Mouse (Mus musculus): Measurements from ENCODE around the gene Tmem263.

Gene Tmem263

DNA sequence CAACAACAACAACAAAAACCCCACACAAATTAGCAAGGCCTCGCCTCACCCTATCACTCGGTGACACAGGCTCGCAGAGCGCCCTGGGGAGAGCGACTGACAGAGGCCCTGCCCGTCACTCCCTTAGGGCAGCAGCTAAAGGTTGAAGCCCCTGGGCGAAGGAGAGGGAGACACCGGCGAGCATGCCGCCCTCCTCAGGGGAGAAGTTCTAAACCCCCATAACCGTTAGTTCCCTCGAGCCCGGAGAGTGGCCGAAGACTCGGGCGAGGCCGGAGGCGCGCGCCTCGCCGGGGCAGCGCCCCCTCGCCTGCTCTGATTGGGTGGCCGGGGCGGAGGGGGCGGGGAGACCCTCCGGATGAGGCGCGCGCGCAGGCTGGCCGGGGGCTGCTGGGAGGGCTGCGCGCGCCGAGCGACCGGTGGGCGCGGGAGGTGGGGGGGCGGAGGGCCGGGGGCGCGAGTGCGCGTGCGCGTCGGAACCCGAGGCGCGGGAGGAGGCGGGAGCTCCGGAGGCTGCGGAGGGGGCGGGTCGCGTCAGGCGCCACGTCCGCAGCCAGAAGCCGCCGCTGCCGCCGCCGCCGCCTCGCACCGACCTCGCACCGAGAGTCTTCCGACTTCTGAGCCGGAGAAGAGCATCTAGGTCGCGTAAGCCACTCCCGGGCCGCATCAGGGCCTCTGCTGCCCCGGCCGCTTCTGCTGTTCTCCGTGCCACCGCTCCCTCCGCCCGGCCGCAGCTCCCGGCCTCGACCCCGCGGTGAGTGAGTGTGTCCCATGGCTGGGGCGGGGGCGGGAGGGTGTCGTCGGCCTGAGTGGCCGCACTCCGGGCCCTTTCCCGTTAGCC lies at the start of gene Tmem263, which contains the start of gene Fhl4:
Gene Tmem263, plus strand, starts transcription at position 381 of the 838 bp plus-strand sequence.
Gene Fhl4, minus strand, starts transcription at position 249 of the 838 bp plus-strand sequence.
- DNase-seq, result peak; percentile 72 to 80

DNA sequence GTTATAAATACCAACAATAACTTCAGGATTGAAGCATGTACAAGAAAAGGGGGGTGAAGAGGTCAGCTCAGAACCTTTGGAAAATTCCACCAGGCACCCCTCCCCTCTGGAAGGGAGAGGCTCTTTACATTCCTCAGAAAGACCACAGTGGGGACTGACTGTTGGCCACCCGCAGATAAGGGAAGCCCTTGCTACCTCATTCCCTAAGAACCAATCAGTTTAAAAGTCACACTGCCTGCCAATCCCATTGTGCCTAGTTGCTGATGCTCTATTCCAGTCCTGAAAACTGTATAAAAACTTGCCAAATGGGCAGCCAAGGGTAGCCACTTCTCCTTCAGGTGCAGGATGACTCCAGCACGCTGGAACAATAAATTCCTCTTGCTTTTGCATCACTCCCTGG lies 47.6 kb upstream of the Tmem263 start:
- DNase-seq, result no peak

DNA sequence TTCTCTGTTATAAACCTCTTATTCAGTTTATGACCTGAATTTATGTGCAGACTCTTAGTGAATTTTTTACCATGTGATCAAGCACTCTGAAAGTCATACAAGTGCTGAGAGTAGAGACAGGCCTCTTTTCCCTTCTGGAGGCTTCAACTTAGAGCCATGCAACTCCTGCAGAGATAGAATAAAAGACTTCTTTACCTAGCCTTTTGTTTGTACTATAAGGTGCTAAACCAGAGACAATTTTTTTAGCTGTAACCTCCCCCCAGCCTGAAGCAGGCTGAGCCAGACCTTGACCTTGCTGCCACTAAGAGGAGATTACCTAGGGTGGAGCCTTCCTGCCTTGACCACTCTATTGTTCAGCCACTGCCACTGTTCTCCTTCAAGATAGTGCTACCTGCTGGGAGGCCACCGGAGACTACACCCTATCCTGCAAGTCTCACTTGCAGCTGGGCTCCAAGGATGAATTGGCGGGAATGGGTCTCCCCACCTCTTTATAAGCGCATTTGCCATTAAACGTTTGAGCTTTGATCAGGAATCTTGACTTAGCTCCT lies 30.7 kb upstream of the Tmem263 start:
- no peak for DNase-seq

DNA sequence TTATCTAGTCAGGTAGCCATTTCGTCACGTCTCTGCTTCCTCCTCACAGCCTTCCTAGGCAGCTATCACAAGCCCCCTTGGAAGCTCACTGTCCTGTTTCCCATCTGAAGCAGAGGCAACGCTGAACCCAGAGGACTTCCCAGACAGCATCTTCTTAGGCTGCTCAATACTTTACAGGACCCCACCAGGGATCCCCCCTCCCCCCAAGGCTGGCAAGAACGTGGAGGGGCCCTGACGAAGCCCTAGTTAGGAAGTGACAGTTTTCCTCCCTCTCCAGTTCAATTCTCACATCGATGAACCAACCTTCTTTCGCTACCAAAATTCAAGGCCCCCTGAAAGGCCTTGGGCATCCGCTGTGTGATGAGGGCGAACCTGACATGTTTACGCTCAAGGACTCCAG lies 586 bp upstream of the Tmem263 start:
- DNase-seq, result no peak

DNA sequence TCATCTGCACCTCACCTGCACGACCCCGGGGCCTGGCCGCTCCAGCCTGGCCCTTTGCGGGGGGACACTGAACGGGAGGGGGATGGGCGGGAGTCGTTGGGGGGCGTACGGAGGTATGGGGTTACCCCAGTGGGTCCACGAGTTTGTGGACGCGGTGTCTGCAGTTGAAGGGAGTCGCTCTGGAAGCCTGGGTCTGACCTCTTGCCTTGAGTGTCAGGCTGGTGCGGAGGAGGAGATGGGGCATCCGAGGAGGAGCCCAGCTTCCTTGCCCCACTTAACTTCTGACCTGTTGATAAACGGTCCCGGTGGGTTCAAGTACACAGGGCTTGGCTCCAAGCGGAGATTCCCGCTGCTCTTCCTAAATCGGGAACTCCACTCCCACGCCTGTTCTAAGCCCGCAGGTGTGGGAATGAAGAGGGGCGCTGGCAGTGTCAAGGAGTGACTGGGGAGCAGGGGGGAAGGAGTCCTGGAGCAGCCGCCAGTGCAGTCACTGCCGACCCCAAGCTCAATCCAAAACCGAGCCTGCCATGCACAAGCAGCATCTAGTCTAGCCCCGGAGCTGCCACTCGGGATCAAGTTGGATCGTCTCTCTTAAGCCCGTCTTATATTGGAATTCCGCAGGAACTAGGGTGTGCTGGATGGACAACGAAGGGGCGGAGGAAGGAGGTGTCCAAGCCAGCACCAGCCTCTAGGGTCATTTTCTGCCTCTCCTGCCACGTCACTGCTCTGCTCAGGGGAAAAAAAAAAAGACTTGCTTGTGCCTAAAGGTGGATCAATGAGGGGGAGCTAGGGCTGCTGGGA lies 858 bp downstream of the Tmem263 start:
- DNase-seq, result peak; percentile 11 to 34

DNA sequence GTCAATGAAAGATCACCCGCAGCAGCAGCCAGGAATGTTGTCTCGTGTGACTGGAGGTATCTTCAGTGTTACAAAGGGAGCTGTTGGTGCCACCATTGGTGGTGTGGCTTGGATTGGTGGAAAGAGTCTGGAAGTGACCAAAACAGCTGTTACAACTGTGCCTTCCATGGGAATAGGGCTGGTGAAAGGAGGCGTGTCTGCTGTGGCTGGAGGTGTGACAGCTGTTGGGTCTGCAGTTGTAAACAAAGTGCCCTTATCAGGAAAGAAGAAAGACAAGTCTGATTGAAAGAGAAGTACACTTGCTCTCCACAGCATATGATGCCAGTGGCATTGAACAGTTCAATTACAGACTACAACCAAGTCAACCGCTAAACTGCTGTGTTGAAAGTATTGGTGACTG lies 12.0 kb downstream of the Tmem263 start:
- no peak for DNase-seq

DNA sequence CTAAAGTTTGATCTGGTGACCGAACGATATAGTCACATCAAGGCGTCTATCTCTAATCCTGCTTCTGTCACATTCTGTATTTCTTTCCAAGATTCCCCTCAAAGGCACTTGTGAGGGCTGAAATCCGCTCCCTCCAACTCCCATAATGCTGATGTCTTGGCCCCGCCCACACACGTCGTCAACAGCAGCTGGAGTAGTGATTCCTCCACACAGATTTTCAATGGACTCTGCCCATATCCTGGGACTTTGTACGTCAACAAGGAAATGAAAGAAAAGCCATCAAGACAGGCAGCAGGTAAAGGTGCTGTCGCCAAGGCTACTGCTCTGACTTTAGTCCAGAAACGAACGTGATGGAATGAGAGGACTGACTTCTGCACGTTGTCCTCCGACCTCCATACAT lies 22.8 kb downstream of the Tmem263 start:
- DNase-seq, result no peak

DNA sequence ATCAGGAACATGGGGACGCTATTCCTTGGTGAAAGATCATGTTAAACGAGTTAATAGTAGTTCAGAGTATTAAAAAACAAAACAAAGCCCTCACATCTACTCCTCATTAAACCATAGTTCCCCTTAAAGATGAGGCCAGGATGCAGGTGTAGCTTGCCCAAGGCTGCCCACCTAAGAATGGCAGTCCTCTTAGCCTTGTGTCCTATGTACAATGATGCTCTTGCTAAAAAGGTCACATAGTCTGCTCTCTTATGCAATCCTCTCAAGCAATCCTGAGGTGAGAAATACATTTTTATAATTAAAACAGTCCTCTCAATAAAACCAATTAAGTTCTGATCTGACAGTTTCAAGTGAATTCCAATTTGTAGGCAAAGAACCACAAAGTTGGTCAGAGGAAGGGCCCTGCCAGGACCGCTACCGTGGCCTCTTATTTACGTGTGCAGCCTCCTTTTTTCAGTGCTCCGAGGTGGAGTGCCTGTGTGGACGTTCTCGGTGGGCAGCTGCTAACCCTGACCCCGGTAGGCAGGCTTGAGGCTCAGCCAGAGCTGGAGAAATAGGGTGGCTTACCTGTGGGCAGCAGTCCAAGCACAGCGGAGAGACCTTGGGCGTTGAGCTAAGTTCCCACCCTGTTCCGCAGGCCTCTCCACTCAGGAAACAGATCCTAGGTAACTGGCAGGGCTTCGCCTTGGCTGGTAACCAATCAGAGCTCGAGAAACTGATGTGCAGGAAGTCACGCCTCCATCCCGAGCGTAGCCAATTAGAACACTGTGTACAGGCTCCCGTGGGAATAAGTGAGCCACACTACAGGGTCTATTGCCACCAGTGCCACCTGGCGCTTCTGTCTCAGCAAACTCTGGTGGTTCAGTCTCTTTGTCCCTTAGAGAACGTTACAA lies 25.2 kb downstream of the Tmem263 start, which contains the start of gene Mterf2:
Gene Mterf2, minus strand, starts transcription at position 633 of the 893 bp plus-strand sequence.
- peak; percentile 80 to 85 for DNase-seq

DNA sequence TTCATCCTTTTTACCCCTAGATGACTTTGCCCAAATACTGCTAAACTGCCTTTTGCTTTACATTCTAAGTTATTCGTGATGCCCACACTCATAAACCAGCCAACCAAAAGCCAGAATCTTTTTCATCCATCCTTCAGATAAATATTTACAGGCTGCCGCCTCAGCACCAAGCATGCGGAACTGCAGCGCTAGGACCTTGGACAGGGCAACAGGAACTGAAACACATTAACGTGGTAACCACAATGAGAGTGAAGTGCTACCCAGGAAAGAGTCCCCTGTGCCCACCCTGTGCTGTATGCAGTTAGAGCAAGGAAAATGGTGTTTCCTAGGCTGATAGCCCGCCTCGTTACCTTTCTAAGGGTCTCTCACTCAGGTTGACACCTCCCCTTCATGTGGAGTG lies 26.0 kb downstream of the Tmem263 start:
- peak; percentile 30 to 55 for DNase-seq

DNA sequence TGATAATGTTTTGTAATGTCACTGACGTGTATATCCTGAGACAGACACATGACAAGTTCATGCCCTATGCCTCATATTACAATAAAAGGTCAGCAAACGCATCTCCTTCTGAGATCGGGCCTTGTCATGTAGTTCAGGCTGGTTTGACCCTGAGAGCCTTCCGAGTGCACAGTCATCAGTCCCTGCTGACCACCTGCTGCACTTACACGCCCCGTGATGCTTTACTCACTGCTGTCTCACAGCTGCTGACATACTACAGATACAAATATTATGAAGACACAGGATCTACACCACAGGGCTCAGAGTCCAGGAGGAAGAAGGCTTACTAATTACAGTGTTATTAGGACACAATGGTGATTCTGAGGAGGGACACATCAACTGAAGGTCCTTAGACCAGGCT lies 34.1 kb downstream of the Tmem263 start:
- DNase-seq, result no peak

DNA sequence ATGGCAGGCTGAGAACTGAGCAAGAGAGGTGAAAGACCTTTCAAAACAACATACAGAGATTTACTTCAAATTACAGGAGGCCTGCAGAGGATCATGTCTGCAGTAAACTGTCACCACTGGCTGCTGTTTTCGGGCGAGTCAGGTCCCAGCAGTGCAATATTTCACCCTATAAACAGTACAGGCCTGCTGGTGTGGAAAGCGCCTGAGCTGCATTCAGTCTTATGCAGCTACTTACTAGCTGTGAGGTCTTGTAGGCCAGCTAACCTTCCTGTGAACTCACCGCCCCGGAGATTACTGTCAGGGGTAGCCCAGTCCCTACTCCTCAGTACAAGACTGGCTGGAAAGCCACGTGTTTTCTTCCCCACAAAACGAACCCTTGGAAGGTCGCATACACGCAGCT lies 39.0 kb downstream of the Tmem263 start:
- no peak for DNase-seq

DNA sequence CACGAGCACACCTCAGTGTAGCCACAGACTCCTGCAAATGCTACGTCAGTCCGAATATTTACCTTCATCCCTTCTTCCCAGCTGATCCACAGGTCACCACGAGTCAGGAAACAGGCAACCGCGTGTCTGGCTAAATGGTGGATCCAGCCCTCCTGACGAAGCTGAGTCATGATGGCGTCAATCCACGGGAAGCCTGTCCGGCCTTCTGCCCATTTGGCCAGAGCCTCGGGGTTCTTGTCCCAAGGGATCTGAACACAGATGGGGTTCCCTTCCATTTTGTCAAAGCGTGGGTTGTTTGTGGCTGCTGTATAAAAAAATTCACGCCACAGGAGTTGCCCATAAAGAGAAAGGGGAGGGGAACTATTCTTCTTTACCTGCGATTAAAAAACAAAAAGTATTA lies 43.9 kb downstream of the Tmem263 start:
- no peak for DNase-seq

DNA sequence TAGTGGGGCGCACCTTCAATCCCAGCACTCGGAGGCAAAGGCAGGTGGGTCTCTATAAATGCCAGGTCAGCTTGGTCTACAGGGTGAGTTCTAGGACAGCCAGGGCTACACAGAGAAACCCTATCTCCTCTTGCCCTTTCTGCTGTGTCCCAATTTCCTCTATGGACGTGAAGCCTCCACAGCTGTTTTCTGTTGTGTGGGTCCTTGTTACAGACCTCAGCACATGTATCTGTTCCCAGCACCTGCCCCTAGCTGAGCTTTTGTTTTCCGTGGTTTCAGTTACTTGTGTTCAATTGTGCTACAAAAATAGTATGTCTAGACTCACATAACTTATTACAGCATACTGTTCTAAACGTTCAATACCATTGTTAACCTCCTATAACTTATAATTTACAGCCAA lies 46.8 kb downstream of the Tmem263 start:
- no peak for DNase-seq

DNA sequence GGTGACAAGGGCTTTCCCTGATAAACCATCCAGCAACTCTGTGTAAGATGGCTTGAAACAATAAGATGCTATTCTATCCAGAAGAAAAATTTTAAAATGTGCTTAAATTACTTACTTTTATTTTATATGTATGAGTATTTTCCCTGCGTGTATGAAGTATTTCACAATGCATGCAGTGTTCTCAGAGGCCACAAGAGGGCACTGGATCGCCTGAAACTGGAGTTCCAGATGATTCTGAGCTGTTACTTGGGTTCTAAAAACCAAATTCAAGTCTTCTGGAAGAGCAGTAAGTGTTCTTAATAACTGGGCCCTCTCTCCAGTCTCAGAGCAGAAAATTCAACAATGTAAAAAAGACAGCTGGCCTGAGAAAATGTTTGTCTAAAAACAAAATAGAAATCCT lies 51.8 kb downstream of the Tmem263 start:
- DNase-seq, result peak; percentile 19 to 60

DNA sequence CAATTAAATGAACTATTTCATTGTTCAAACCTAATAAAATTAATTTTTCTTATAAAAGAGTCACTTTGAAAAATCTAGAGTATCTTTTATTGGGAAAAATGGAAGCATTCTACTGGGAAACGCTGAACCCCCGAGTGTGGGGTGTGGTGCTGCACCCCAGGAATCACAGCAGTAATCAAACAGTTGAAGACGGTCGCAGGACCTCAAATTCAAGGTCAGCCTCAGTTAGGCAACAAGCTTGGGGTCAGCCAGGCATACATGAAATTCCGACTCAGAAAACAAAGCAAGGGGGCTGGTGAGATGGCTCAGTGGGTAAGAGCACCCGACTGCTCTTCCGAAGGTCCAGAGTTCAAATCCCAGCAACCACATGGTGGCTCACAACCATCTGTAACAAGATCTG lies 55.0 kb downstream of the Tmem263 start:
- DNase-seq, result no peak

DNA sequence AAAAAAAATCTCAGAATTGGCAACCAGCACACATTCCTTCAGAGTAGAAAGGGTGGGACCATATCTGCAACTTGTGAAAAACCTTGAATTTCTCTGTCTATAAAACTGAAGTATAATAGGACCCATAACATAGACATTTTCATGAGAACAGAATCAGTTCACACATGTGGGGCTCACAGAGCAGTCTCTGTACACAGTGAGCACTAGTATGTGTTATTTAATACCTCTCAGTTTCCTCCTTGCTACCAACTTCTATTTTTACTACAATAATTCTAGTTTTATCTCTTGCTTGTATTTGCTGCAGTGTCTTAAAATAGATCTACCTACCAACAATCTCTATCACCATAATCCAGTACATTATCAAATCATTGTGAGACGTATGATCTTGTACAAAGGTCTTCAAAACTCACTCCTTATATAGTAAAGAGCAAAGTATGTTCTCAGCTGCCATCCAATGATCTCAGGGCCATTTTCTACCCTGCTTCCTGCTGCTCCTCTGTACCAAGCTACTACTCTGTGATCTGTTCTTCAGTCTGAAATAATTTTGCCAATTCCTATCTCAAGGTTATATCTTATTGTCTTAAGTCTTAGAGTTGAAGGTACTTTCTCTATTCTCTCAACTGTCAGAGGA lies 57.7 kb downstream of the Tmem263 start:
- DNase-seq, result no peak

DNA sequence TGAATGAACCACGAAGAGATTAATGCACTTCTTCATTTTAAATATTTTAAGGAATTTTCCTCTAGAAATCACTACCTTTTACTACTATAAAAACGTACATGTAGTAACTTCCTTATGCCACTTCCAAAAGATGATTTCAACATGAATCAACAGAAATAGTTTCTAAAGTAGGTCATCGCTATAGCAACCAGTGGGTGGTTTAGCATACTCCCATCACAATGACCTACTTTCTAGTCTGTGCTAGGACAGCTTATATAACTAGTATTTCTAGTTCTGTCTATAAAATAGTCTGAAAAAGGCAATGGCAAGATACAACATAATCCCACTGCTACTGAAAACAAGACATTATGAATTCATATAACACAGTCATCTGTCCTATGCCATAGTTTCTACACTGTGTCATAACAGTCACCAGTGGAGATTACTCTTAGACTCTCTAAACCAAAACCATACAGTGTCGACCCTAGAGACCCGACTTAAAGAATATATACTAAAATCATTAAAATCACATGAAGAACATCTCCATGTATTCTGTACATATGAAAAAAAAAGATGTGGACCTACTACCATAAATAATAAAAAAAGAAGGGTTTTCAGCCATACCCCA lies 59.4 kb downstream of the Tmem263 start:
- DNase-seq, result no peak

DNA sequence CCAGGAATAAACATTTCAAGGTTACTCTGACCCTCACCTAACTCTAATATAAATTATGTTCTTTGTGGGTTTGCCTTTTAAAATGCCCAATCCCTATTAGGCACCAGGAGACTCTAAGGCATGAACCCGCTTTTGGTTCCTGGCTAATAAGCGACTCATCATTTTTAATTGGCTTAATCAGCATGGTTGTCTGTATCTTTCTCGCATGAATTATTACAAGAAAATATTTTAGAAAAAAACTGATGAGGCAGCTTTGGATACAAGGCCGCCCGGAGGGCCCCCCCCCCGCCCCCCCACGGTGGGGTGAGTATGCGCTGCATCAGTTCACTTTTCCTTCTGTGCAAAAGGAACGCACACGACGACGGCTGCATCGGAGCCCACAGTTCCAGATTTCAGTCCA lies 62.4 kb downstream of the Tmem263 start:
- DNase-seq, result no peak

DNA sequence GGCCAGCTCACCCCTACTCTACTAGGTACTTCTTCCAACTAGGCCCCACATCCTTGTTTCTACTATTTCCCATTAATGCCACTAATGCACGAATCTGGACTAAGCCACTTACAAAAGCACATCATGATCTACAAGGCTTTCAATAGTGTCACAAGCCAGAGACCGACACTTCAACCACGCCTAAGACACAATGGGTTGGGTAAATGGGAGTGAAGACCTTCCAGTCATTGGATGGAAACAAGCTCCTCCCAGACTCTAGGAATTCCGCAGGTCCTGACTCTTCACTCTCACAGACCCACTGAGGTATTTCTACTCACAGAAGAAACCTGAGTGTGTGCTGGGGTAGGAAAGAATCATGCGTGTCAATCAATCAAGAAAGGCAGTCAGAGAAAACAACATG lies 62.9 kb downstream of the Tmem263 start:
- DNase-seq, result no peak

Measured in spleen, adult 18-20 months (tissue).